Mouse (Mus musculus) liver, embryonic 11.5 days (tissue): Measurements from ENCODE around the gene Mapk3. TPM values are rescaled to one million over a fixed set of nuclear protein-coding genes. Genes with fewer than 3 reads are reported as not detected.
"Not testable (repeated sequence)": the region's sequence is repeated elsewhere in the genome, so short reads cannot be mapped to it uniquely, and the experiment has no call there.

Experiments
- ATAC-seq: fragments of 200-750 bp; cut with Nextera tagmentation; replicated peaks from 2 replicates; pipeline ENCODE4 v1.8.0; 2017; ENCODE audit warnings: moderate number of reproducible peaks, mild to moderate bottlenecking, moderate TSS enrichment, moderate library complexity; ENCODE audit not compliant: low FRiP score
- DNase-seq: peaks from one replicate; pipeline ENCODE4 v3.0.0-alpha.2; 2017; ENCODE audit warnings: low spot score
- H3K27ac ChIP-seq: fragments of 300-500 bp; sonication (generic); 2 replicates; pipeline ENCODE4 v1.5.1; 2014; ENCODE audit warnings: mild to moderate bottlenecking, low read depth, low read length, control low read depth
- H3K27me3 ChIP-seq: fragments of 300-500 bp; sonication (generic); replicated peaks from 2 replicates; pipeline ENCODE4 v1.6.1; 2014; ENCODE audit warnings: low read length, mixed read lengths; ENCODE audit not compliant: control insufficient read depth, insufficient read depth
- H3K36me3 ChIP-seq: fragments of 300-500 bp; sonication (generic); 2 replicates; pipeline ENCODE4 v1.6.1; 2014; ENCODE audit warnings: mild to moderate bottlenecking, low read length, moderate library complexity, mixed read lengths; ENCODE audit not compliant: control insufficient read depth, insufficient read depth
- H3K4me1 ChIP-seq: fragments of 300-500 bp; sonication (generic); replicated peaks from 2 replicates; pipeline ENCODE4 v1.6.1; 2014; ENCODE audit warnings: low read length, mixed read lengths; ENCODE audit not compliant: control insufficient read depth, insufficient read depth
- H3K4me2 ChIP-seq: fragments of 300-500 bp; sonication (generic); 2 replicates; pipeline ENCODE4 v1.6.1; 2014; ENCODE audit warnings: mild to moderate bottlenecking, control low read depth, moderate library complexity
- H3K4me3 ChIP-seq: fragments of 300-500 bp; sonication (generic); 2 replicates; pipeline ENCODE4 v1.5.1; 2014; ENCODE audit warnings: low read depth, low read length, control low read depth
- H3K9ac ChIP-seq: fragments of 300-500 bp; sonication (generic); 2 replicates; pipeline ENCODE4 v1.6.1; 2014; ENCODE audit warnings: low read depth, low read length, control low read depth
- H3K9me3 ChIP-seq: fragments of 300-500 bp; sonication (generic); 2 replicates; pipeline ENCODE4 v1.6.1; 2016; ENCODE audit warnings: low read length, inconsistent platforms, mixed read lengths; ENCODE audit not compliant: control insufficient read depth
- WGBS: fragments of 180-500 bp; shearing (Covaris S2); extraction: QIAGEN DNeasy Blood & Tissue Kit; methylation state at CpG from one replicate; pipeline ENCODE4 v1.1.7; 2014; 5-methylcytosine and 5-hydroxymethylcytosine counted together
- polyA plus RNA-seq: library from polyadenylated mRNA; unstranded; fragments of >200 nt; fragmentation: Nextera tagmentation; extraction: Ambion mirVana; gene quantifications from 2 replicates; pipeline ENCODE4 v1.2.1, GENCODE M21; 2014

Mapk3 gene
- polyA plus RNA-seq, 1 experiment from 2014 or later = 39.3 TPM

DNA sequence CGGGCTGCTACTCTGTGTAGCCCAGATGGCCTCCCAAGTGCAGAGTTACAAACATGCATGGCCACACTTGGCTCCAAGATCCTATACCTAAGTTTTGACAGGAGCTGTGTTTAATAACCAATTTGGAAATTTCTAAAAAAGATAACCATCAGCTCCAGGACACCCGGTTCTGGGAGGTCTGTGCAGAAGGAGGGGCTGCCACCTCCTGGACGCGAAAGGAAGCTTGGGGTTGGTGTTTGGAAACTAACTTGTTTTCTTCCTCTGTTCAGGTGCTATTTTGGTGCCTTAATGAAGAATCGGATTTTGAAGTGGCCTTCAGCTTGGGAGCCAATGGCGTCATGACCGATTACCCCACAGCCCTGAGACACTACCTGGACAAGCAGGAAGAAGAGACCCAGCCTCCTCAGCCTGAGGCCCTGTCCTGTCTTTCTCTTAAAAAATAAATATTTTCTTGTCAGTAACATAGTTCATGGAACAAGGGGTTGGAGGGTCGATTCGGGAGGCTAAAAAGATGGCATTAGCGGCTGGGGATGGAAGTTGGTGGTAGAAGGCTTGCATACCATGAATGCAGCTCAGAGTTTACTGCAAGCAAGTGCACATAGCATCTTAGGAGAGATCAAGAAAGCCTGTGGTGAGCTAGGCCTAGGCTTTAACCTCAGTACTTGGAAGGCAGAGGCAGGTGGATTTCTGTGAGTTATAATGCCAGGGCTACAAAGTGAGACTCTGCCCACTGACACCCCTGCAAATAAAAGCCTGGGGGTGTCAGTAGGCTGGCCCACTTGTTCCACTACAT is 16.0 kb downstream of the Mapk3 start:
- Histone ChIP-seq H3K4me3 (no peak overlapping the region), H3K27me3 (no peaks in the 10 kb centered on the region), H3K9me3 (no peaks in the 10 kb centered on the region), H3K4me1 (peaks cover 35% of the 10 kb centered on the region), H3K9ac (peak overlapping the region; percentile 25; the same call in 1 of the 2 replicates), H3K27ac (peak overlapping the region; percentile 74; the same call in 1 of the 2 replicates), H3K4me2 (peak overlapping the region; percentile 94), H3K36me3 (peaks cover 8% of the 10 kb centered on the region; the same call in 1 of the 2 replicates)
- DNase-seq (no peak), ATAC-seq (no peak)
- 81% methylated on average over 10 of the region's 10 CpGs for WGBS

DNA sequence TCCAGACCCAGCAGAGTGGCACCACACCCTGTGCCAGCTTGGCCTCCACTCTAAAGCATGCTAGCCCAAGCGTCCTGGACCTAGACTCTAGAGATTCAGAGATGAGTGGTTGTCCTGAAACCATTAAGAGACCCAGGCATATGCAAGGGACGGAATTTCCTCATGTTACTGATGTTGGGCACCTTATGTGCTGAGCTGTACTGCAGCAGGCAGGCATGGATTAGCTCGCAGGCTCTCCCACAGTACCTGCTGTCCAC is 16.5 kb downstream of the Mapk3 start:
- H3K4me3 ChIP-seq = no peak overlapping the region
- peak overlapping the region; percentile 74; the same call in 1 of the 2 replicates for H3K27ac ChIP-seq
- H3K27me3 ChIP-seq = no peaks in the 10 kb centered on the region
- peak overlapping the region; percentile 94 for H3K4me2 ChIP-seq
- peaks cover 37% of the 10 kb centered on the region for H3K4me1 ChIP-seq
- H3K9ac ChIP-seq = peak overlapping the region; percentile 25; the same call in 1 of the 2 replicates
- peaks cover 8% of the 10 kb centered on the region; the same call in 1 of the 2 replicates for H3K36me3 ChIP-seq
- H3K9me3 ChIP-seq = no peaks in the 10 kb centered on the region
- WGBS = 64% methylated on average over 3 of the region's 3 CpGs
- DNase-seq = no peak
- no peak for ATAC-seq

DNA sequence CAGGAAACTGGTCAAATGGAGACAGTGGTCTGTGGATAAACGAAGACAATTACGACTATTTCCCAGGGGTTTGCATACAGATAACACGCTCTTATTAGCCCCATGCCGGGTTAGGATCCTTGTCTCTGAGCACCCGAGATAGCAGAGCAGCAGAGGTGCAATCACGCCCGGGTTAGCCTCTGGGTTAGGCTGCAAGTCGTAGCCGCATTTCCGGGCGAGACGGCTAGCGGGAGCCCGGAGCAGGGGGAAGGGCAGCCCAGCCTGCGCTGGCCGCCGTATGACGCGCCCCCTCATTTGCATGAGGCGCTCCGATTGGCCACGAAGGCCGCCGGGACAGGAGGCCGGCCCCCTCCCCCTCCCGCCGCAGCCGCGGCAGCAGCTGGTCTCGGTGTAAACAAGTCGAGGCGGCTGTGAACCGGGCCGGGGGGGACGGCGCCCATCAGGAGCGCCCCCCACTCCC is 17.2 kb downstream of the Mapk3 start, which contains the start of gene Ypel3:
Ypel3 (plus strand) TSS at position 358 of the 460 bp plus-strand sequence.
- under 1% methylated on average over 37 of the region's 37 CpGs for WGBS

DNA sequence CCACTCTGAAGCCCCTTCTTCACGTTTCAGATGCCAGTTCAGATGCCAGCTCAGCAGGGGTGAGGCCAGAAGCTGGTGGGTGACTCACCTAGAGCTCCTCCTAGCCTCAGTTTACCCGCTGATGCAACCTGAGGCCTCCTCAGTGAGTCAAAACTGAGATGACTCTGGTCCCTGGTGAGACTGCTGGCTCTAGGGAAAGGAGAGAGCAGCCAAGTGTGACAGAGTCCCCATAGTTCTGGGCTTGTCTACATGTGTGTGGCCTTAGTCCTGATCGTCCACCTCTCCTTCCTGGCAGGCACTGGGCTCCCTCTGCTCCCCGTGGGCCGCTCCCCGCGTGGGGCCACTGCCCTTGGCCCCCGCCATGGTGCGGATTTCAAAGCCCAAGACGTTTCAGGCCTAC is 18.1 kb downstream of the Mapk3 start:
- peaks cover 7% of the 10 kb centered on the region; the same call in 1 of the 2 replicates for H3K36me3 ChIP-seq

More for the DNA sequence above, 17.2 kb downstream of the Mapk3 start, which contains the start of gene Ypel3:
- peak within 1 kb of the TSS; percentile 74 for H3K27ac ChIP-seq
- peak within 1 kb of the TSS; percentile 85 for H3K9ac ChIP-seq
- no peaks in the 10 kb centered on the region for H3K27me3 ChIP-seq
- DNase-seq (peak; percentile 92), ATAC-seq (peak; percentile 90)
- peak within 1 kb of the TSS; percentile 76 for H3K4me3 ChIP-seq
- peaks cover 44% of the 10 kb centered on the region for H3K4me1 ChIP-seq
- H3K4me2 ChIP-seq = peak within 1 kb of the TSS; percentile 94
- peaks cover 8% of the 10 kb centered on the region; the same call in 1 of the 2 replicates for H3K36me3 ChIP-seq
- H3K9me3 ChIP-seq = no peaks in the 10 kb centered on the region

DNA sequence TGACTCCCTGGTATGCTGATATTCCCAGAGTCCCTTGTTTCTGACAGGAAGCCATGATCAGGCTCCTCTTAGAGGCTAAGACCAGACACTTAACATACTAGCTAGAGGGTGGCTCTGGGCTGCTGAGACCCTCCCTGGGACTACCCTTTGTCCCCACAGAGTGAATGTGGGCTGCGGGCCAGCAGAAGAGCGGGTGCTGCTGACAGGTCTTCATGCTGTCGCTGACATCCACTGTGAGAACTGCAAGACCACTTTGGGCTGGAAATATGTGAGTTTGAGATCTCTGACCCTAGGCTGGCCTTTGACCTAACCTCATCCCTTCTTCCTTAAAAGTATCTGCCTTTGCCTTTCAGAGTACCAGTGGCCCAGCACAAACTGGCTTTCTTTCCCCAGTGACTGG is 18.7 kb downstream of the Mapk3 start:
- no peaks in the 10 kb centered on the region for H3K27me3 ChIP-seq
- H3K9me3 ChIP-seq = no peaks in the 10 kb centered on the region
- peak overlapping the region; percentile 94; the same call in 1 of the 2 replicates for H3K4me2 ChIP-seq
- no peak overlapping the region; the same call in 1 of the 2 replicates for H3K4me3 ChIP-seq
- peaks cover 46% of the 10 kb centered on the region for H3K4me1 ChIP-seq
- H3K27ac ChIP-seq = no peak overlapping the region
- DNase-seq = no peak
- WGBS = 92% methylated on average over 3 of the region's 3 CpGs
- H3K36me3 ChIP-seq = peaks cover 5% of the 10 kb centered on the region; the same call in 1 of the 2 replicates
- ATAC-seq = no peak
- no peak overlapping the region for H3K9ac ChIP-seq

More for the DNA sequence above, 18.1 kb downstream of the Mapk3 start:
- peak overlapping the region; percentile 85 for H3K9ac ChIP-seq
- no peaks in the 10 kb centered on the region for H3K9me3 ChIP-seq
- WGBS = 53% methylated on average over 10 of the region's 10 CpGs
- ATAC-seq = no peak
- H3K4me1 ChIP-seq = peaks cover 46% of the 10 kb centered on the region
- no peak for DNase-seq
- peak overlapping the region; percentile 74; the same call in 1 of the 2 replicates for H3K27ac ChIP-seq
- H3K27me3 ChIP-seq = no peaks in the 10 kb centered on the region
- peak overlapping the region; percentile 76 for H3K4me3 ChIP-seq
- peak overlapping the region; percentile 94 for H3K4me2 ChIP-seq

DNA sequence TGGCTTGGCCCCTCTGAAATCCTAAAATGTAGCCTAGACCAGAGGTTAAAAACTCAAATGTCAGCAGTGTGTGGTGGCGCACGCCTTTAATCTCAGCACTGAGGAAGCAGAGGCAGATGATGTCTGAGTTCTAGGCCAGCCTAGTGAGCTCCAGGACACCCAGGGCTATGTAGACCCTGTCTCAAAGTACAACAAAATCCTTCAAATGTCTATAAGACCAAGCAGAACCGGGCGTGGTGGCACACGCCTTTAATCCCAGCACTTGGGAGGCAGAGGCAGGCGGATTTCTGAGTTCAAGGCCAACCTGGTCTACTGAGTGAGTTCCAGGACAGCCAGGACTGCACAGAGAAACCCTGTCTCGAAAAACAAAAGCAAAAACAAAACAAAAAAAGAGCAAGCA is 19.7 kb downstream of the Mapk3 start:
- H3K27ac ChIP-seq = not testable (repeated sequence)
- H3K4me1 ChIP-seq = peaks cover 46% of the 10 kb centered on the region

DNA sequence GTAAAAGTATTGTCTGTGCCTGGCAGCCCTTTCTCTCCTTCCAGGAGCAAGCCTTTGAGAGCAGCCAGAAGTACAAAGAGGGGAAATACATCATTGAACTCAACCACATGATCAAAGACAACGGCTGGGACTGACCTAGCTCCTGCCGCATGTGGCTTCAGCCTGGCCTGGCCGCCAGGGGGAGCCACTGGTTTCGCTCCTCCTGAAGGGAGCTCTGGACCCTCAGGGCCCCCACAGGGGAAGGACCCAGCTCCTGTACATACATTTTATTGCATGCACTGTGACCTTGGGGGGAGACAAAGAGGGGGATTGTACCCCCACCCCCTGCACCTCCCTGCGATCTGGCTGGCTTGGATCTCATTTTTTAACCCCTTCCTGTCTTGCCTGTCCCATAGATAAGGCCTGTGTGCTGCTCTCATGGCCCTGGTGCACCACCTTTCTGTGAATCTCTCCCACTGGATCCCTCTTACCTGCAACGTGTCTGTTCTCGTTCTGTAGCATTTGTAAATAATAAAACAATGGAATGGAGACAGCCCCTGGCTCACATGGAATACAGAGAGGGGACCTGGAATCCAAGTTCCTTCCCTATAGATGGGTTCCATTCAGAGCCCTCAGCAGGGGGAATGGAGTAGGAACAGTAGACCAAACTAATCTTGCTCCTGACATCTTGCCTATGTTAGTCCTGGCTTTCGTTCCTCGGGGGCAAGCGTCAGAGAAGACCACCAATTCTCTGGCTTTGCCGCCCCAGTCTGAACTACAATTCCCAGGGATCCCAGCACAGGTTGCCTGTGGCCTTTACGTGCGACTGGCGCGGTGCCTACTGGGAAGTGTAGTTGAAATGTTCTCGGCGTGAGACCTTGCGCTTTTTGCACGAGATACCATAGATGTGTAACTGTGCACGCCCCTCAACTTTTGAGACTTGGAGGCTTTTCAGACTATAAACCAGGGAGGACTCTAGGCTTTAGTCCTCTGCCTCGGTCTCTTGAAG is 20.9 kb downstream of the Mapk3 start:
- Histone ChIP-seq H3K9me3 (no peaks in the 10 kb centered on the region), H3K27me3 (no peaks in the 10 kb centered on the region), H3K4me3 (peak overlapping the region; percentile 44), H3K27ac (peak overlapping the region; percentile 62), H3K4me2 (peak overlapping the region; percentile 74), H3K36me3 (peaks cover 9% of the 10 kb centered on the region; the same call in 1 of the 2 replicates), H3K9ac (peak overlapping the region; percentile 55), H3K4me1 (peaks cover 41% of the 10 kb centered on the region)
- 2% methylated on average over 21 of the region's 21 CpGs for WGBS
- DNase-seq (peak; percentile 91), ATAC-seq (peak; percentile 72)

More for the DNA sequence above, 19.7 kb downstream of the Mapk3 start:
- H3K36me3 ChIP-seq, H3K4me3 ChIP-seq, H3K4me2 ChIP-seq, H3K27me3 ChIP-seq, DNase-seq, ATAC-seq, H3K9ac ChIP-seq, H3K9me3 ChIP-seq: not testable (repeated sequence)
- WGBS = 87% methylated on average over 7 of the region's 7 CpGs

DNA sequence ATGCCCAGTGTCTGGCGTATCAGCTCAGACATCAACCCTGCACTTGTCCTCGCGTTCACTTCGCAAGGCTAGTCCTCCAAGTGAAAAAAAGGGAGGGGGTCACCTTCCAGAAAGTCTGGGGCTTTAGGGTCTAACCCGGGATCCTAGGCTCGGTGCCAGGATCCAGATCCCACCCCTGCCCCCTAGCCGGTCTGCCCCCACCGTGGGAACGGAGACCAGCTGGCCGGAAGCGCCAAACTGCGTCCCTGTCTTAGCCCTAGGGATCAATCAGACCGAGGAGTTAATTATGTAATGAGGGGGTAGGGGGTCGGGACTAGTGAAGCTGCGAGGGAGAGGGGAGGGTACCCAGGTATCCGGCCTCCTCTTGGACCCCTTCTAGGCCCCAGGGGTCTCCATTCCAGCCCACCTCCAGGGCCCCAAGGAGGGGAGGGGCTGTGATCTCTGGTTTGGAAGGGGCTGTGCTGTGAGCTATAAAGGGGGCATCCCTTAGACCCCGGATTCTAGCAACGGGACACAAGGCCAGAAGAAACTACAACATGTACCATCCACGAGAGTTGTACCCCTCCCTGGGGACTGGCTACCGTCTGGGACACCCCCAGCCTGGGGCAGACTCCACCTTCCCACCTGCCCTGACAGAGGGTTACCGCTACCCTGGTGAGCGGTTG is 21.7 kb downstream of the Mapk3 start, which contains the start of gene Tbx6:
Tbx6 (plus strand) TSS at position 513 of the 665 bp plus-strand sequence.
- no peak for ATAC-seq
- H3K4me1 ChIP-seq = peaks cover 33% of the 10 kb centered on the region
- peaks cover 13% of the 10 kb centered on the region for H3K36me3 ChIP-seq
- DNase-seq = peak; percentile 60
- 14% methylated on average over 22 of the region's 22 CpGs for WGBS
- H3K9ac ChIP-seq = peak within 1 kb of the TSS; percentile 55
- peak within 1 kb of the TSS; percentile 62 for H3K27ac ChIP-seq
- H3K9me3 ChIP-seq = no peaks in the 10 kb centered on the region
- H3K4me2 ChIP-seq = peak within 1 kb of the TSS; percentile 74
- H3K27me3 ChIP-seq = no peaks in the 10 kb centered on the region
- H3K4me3 ChIP-seq = peak within 1 kb of the TSS; percentile 44
